Mouse (Mus musculus): ENCODE results near the gene Mvp.

Gene Mvp

GRCm38 (mm10) chr7:127020031-127020430 is 5.6 kb upstream of the Mvp start:
- DNase-seq (ENCODE audit: low spot score in 2 of 2), result no peak

DNA sequence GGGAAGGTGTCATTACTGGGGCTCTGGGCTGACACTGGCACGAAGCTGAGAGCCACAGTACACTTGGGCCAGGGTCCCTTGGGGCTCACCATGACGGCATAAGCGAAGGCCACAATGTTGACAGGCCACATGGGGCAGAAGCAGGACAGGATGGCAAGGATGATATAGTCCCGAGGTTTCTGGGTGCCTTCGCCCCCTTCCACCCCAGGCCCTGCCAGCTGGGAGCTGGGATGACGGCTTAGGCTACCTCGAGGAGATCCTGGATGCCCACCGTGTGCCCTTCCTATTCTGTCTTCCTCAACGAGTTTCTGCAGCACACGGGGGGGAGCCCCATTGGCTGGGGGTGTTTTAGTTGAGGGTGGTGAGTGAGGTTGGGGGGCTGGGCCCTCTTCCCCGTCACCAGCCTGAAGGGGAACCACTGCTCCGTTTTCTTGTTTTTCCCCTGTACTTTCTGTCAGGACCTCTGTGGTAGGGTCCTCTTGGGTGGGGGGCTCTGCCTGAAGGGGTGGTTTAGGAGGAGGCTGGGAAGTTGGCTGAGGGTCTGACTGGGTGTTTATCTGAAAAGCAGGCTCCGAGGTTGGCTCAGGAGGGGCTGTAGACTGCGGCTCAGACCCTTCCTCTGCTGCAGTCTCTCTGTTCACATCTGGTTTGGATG is 5.0 kb upstream of the Mvp start:
- no peak for DNase-seq (ENCODE audit: low spot score in 2 of 2)

GRCm38 (mm10) chr7:127018416-127019305 is 4.2 kb upstream of the Mvp start:
- no peak for DNase-seq (ENCODE audit: low spot score in 2 of 2)

DNA sequence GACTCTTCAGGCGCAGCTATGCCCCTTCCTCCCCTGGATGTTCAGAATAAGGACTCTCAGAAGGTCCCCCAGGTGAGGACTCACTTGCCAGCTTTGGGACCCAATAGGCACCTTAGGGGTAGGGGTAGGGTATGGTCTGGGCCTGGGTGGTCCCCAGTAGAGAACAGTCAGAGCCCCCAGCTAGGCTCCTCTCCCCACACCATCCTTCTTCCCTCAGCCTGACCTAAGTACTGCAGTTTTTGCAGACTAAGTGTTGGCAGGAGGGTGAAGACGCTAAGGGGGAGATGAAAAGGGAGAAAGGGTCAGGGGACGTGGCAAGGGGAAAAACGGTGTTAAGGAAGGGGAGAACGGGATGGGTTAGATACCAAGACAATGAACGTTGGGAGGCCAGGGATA is 3.5 kb upstream of the Mvp start:
- DNase-seq (ENCODE audit: low spot score in 2 of 2), result no peak

- DNase-seq (ENCODE audit: low spot score in 2 of 2), result peak; percentile 97
Measured at GRCm38 (mm10) chr7:127016971-127017949, 2.8 kb upstream of the Mvp start, which contains the start of gene Pagr1a. Gene Pagr1a, minus strand, starts transcription at chr7:127017352.

DNA sequence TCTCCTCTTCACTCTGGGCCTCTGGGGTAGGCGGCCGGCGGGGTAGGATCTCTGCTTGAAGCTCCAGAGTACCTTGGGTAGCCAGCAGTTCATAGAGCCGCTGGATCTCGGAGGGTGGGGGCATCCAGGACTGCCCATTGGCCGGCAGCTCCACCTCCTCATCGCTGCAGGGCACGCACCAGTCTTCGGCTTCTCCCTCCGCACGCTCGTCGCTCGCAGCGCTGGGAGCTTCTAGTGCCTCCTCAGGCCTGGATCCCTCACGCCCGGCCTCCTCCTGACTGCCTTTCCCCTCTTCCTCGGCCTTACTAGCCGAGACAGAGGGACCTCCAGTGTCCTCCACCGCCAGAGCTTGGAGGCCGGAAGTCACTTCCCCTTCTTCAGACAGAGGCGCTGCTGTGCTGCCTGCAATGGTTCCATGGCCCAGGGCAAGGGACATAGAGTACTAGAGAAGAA is 2.1 kb upstream of the Mvp start:
- no peak for DNase-seq (ENCODE audit: low spot score in 2 of 2)

- DNase-seq (ENCODE audit: low spot score in 2 of 2), result no peak
Measured at GRCm38 (mm10) chr7:127016481-127016485, 1.9 kb upstream of the Mvp start, which contains the start of gene Pagr1b. Gene Pagr1b, minus strand, starts transcription at chr7:127016484.

GRCm38 (mm10) chr7:127016081-127016480 is 1.7 kb upstream of the Mvp start:
- DNase-seq (ENCODE audit: low spot score in 2 of 2), result peak in 1 of 2 experiments; percentile 25

GRCm38 (mm10) chr7:127014993-127015392 is 572 bp upstream of the Mvp start:
- DNase-seq (ENCODE audit: low spot score in 2 of 2), result no peak

GRCm38 (mm10) chr7:127013385-127013784 is 1.0 kb downstream of the Mvp start:
- no peak for DNase-seq (ENCODE audit: low spot score in 2 of 2)

DNA sequence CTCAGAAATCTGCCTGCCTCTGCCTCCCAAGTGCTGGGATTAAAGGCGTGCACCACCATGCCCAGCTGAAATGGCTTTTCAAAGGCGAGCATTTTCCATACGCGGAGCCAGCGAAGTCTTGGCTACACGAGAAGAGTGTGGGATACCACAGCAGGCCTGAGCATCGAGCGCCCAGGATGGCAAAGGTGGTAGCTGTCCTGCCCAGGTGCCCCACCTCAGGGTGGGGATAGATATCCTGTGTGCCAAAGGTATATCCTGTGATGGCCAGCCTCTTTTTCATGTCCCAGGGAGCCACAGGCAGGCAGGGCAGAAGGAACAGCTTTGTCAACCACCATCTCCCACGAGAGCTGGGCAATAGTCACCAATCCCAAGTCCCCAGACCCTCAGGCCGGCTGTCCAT is 1.6 kb downstream of the Mvp start:
- no peak for DNase-seq (ENCODE audit: low spot score in 2 of 2)

DNA sequence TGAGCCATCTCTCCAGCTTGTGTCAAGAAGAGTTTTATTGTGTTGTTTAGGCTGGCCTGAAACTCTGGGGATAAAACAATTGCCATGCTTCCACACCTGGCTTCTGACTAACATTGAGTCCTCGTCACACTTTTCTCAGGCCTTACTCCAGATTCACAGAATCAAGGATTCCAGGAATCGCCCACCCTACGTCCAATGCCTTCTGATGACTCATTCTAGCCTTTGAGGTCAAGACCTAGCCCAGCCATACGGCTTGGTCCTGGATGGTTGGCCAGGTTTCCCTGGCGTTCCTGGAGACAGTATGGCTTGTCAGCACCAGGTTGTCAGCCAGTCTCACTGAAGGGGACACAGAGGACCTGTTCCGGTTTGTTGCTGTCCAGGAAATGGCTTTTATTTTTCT is 2.0 kb downstream of the Mvp start:
- DNase-seq (ENCODE audit: low spot score in 2 of 2), result no peak

DNA sequence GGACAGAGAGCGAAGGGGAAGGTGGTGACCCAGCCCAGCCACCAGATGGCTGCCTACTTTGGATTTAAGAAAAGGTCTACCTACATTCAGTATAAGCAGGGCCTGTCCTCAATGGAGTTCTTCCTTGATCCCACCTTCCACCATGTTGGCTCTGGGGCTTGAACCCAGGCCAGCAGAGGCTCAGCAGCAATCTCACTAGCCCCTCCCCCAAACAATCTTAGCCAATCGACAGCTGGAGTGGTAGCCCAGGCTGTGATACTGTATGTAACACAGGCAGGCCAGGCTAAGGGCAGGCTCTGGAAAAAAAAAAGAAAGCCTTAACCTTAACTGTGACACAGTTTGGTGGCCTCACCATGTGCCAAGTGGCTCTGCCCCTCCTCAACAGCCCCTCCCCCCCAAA is 2.7 kb downstream of the Mvp start:
- DNase-seq (ENCODE audit: low spot score in 2 of 2), result no peak

- DNase-seq (ENCODE audit: low spot score in 2 of 2), result no peak
Measured at GRCm38 (mm10) chr7:127011051-127011450, 3.4 kb downstream of the Mvp start.

GRCm38 (mm10) chr7:127009307-127010085 is 4.9 kb downstream of the Mvp start:
- DNase-seq (ENCODE audit: low spot score in 2 of 2), result no peak

DNA sequence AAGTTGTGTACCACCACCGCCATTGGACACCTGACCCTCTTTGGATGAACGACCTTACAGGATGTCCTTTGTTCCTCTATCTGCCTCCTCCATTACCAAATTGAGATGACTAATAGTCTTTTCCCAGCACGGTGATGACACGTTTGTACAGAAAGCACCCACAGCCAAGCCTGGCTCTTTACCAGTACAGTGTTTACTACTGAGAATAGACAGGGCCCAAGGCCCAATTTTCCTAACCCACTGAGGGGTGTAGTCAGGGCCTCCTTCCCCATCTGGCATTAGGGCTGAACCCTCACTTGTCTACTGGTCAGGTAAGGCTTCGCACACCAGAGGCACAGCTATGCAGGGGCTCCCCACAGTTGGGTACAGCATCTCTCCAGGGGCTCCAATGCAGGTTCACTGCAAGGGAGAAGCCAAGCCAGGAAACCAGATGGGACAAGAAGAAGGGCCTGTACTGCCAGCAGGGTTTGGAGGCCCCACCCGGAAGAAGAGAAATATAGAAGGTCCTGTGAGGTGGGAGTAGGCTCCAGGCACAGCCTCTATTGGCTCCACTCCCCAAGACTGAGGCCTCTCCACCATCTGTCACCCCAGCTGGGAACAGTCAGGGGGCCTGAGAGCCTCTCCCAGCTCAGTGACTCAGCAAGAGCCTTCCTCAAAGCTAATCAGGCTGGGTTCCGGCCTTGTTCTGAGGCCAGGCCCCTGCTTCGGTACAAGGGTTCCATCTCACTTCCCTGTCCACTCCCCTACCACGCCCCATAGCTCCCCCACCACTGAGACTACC is 6.0 kb downstream of the Mvp start:
- DNase-seq (ENCODE audit: low spot score in 2 of 2), result no peak

GRCm38 (mm10) chr7:127007313-127008024 is 7.0 kb downstream of the Mvp start:
- no peak for DNase-seq (ENCODE audit: low spot score in 2 of 2)

DNA sequence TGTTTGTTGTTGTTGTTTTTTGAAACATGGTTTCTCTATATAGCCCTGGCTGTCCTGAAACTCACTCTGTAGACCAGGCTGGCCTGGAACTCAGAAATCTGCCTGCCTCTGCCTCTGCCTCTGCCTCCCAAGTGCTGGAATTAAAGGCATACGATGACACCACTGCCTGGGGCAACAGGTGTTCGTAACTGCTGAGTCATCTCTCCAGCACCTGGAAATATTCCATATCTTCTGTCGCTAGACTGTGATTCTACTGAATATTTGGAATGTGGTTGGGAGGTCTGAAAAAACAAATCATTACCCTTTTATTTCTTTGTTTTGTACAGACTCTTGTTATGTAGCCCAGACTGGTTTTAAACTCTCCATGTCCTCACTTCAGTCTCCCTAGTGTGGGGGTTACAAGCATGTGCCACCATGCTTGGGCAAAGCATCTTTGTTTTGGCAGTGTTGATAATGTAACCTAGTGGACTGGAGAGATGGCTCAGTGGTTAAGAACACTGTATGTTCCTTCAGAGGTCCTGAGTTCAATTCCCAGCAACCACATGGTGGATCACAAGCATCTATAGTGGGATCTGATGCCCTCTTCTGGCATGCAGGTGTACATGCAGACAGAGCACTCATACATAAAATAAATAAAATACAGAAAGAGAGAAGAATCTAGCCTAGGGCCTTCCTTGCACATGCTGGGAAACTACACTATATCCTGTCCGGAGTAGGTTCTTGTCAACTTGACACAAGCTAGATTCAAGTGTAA is 10.1 kb downstream of the Mvp start:
- DNase-seq (ENCODE audit: low spot score in 2 of 2), result no peak

DNA sequence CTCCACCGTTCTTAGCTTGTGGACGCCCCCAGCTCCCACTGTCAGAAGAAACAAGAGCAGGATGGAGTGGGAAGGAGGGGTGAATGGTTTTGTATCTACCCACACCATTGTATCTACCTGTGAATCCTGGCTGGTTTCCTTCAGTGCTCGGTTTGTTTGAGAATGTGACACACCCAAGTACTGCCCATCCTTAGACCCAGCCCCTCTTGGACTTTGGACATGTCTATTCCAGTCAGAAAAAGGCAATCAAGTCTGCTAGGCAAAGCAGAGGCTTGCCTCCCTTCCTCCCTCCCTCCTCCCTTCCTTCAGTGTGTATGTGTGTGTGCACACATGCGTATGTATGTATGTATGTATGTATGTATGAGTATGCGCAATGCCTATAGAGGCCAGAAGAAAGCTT is 10.8 kb downstream of the Mvp start:
- DNase-seq (ENCODE audit: low spot score in 2 of 2), result no peak

DNA sequence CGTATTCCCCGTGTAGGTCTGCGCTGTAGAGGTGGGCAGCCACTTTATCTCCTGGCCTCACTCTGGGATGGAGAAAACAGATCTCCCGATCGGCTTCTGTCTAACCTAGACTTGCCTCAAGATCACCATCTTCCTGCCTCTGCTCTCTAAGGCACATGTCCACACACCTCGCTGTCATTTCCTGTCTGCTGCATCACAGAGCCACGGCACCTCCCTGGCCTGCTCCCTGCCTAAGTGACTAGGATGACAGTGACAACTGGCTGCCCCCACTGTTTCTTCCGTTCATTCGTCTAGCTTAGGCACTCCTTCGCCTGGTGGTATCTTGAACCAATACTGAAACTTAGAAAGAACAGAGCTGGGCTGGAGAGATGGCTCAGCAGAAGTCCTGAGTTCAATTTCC is 14.9 kb downstream of the Mvp start:
- no peak for DNase-seq (ENCODE audit: low spot score in 2 of 2)
